Mouse (Mus musculus): ENCODE data around the gene Zfp688.
"Not testable (repeated sequence)": the region's sequence is repeated elsewhere in the genome, so short reads cannot be mapped to it uniquely, and the experiment has no call there.

Zfp688 gene

DNA sequence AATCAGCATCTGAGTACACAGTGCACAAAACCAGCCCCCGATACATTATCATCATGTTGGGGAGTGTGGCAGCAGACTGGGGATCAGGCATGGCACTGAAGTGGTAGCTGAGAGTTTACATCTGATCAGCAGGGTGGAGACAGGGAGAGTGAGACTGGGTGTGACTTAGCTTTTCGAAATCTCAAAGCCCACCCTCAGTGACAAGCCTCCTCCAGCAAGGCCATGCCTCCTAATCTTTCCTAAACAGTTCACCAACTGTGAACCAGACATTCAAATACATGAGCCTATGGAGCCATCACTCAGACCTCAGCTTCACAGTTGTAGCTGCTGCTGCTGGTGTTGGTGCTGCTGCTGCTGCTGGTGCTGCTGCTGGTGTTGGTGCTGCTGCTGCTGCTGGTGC, 10.4 kb downstream of the Zfp688 start:
- DNase-seq (ENCODE audit: low read depth, low spot score), result no peak

DNA sequence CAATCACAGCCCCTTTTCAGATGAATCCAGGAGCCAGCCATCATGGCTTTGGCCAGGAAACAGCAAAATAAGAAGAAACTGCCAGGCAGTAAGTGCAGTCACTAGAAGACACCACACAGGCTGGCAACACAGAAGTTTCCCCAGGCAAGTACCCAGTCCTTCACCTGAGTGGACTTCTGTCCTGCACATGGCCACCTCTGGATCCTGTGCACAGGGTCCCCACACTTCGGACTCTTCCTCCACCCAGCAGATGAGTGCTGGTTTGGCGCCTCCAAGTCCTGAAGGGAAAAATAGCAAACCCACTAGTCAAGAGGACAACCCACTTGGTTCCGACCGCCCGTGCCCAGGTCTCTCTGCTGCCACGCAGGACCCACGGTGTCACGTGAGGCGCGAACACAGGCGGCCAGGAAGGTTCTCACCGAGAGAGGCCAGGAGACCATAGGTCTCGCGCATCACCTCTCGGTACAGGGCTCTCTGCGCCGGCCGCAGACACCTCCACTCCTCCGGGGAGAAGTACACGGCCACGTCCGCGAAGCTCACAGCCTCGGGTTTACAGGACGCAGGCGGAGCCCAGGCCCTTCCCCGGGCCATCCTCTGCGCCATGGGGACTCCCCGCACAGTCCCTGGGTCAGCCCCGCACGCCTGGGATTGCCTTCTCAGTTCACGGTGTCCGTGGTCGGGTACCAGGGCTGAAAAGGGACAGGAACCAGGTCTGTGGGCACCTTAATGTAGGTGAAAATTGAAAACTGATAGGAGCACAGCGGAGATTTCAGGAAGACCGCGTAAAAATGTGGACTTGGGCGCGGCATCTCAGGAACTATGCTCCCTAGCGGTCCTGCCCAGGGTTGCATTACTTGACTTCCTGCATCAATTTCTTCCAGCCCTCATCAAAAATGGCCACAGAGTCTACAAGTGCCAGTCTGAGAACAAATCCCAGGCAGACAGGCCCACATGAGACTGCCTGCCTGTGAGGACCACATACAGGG, 15.6 kb downstream of the Zfp688 start, which contains the start of gene Zfp764:
TSS of gene Zfp764 (minus strand) at position 821 of the 986 bp plus-strand sequence.
- DNase-seq (ENCODE audit: low read depth, low spot score), result peak; percentile 62

DNA sequence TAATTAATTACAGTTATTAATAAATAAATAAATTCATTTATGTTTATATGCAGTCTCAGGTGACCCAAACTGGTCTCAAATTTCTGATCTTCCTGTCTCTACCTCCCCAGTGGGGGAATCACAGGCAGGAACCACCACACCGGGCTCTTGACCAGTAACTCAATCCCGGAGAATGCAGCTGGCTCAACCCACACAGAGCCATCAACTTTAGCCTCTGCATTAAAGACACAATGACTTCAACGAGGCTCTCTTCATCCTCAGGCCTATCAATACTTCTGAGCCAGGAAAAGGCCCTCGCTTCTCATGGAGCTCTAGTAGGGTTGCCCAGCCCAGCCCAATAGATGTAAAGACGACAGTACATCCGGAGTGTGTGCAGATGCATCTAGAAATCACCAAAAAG, 17.8 kb downstream of the Zfp688 start:
- DNase-seq (ENCODE audit: low read depth, low spot score), result not testable (repeated sequence)

DNA sequence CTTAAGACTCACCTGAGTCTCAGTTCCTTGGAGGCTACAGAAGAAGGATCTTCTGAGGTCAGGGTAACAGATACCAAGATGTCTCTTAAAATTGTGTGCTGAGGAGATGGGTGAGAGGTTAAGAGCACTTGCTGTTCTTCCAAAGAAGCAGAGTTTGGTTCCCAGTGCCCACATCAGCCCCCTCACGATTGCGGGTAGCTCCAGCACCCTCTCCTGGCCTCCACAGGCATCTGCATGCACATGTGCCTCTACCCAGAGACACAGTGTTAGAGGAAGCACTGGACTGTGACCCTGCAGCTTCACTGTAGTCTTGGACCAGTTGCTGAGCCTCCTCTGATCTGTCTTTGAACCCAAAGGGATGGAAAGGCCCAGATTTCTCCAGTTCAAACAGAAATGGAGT, 18.9 kb downstream of the Zfp688 start:
- DNase-seq (ENCODE audit: low read depth, low spot score), result no peak

DNA sequence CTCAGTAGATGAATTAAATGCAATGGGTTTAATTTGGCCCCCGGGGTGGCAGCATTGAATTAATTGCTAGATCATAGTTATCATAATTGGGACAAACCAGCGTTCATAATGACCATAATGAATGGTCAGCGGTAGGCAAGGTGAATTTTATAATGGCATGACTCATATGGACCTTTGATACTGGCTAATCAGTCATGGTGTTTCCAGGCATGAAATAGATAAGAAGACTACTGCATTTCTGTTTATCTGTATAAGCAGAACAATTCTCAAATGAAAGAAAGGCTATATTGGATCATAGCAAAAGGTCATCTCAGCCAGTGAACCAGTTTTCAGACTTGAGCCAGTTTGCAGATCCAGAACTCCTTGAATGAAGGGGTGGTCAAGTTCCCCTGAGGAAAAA, 21.5 kb downstream of the Zfp688 start:
- no peak for DNase-seq (ENCODE audit: low read depth, low spot score)

DNA sequence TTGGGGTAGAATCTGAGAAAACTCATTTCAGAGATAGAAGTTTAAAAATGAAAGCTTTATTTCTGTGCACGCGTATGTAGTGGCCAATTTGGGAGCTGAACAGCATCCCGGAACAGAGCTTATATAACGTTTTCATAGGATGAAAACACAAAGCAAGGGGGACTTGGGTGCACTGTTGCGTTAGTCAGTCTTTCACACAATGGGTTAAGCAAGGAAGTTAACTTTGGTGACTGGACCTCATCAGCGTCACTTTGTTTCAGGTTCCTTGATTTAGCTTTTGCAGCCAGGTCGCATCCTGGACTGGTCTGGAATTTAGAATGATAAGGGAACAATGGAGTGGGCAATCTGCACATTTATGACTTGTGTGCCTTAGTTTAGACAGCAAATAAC, 27.9 kb downstream of the Zfp688 start:
- no peak for DNase-seq (ENCODE audit: low read depth, low spot score)

DNA sequence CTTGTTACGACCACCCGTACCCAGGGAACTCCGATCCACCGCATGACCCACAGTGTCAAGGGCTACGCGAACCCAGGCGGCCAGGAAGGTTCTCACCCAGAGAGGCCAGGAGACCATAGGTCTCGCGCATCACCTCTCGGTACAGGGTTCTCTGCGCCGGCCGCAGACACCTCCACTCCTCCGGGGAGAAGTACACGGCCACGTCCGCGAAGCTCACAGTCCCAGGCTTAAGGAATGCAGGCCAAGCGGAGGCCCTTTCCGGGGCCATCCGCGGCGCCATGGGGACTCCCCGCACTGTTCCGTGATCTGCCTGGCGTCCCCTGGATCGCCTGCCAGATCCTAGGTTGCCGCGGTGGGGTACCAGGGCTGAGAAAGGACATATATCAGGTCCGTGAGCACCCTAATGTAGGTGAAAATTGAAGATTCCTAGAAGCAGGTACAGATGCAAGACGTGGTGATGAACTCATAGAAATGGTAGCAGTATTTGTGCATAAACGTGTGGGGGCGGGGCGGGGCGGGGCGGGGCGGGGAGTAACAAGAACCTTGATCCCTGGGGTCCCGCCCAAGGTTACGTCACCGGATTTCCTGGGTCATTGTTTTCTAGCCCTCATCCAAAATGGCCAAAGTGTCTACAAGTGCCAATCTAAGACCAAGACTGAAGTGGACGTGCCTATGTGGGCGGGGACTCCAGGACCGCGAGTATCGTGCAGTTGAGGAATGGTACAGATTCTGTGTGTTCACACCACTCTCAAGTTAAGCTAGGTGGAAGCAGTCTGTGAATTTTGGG, 28.5 kb downstream of the Zfp688 start, which contains the start of gene E430018J23Rik:
TSS of gene E430018J23Rik (minus strand) at position 473 of the 787 bp plus-strand sequence.
- peak; percentile 91 for DNase-seq (ENCODE audit: low read depth, low spot score)

DNA sequence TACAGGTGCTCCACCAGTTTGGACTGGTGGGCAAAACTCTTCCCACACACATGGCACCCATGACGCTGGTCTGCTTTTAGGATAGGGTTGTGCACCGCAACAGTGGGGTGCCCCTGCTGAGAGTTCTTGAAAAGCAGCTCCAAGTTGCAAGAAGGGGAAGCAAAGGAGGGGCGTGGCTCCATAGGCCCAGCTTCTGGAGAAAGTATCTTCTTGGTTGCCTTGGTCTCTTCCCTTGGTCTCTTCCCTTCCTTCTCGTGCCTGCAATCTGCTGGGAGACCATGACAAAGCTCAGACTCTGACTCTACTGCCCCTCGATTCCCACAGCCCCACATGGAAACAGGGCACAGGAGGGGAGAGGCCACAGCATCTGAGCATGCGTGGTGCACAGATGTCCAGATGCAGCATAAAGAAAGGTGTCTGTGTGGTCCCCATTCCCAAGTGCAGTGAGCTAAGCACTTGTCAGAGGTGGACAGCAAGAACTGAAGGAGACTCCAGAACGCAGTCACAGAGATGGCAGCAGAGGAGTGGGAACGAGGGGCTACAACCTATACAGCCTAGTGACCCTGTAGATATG, 29.5 kb downstream of the Zfp688 start:
- no peak for DNase-seq (ENCODE audit: low read depth, low spot score)

DNA sequence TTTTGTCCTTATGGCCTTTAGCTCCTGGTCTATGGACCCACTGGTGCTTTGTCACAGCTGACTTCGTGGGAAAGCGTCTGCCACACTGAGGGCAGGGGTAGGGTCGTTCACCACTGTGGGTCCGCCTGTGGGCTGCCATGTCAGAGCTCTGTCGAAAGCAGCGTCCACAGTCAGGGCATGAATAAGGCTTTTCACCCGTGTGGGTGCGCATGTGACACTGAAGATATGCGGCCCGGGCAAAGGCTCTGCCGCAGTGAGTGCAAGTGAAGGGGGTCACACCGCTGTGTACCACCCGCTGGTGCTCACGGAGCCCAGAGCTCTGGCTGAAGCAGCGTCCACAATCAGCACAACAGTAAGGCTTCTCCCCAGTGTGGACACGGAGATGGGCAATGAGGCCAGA, 30.3 kb downstream of the Zfp688 start:
- no peak for DNase-seq (ENCODE audit: low read depth, low spot score)

DNA sequence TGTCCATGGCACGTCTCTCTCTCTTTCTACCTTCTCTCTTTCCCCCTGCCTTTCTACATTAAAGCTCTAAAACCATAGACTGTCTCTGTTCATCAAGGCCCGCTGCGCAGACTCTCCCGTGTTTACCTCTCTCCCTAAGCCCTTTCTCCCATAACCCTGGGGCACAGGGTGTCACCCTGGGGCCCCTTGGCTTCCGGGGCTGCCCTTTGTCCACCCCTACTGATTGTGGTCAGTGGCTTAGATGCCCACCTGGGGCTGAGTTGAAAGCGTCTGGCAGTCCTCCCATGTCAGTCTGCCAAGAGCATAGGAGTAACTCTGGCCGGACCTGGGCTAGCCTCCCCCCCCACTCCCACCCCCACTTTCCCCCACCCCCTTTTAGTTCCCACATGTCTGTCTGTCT, 31.6 kb downstream of the Zfp688 start:
- no peak for DNase-seq (ENCODE audit: low read depth, low spot score)

DNA sequence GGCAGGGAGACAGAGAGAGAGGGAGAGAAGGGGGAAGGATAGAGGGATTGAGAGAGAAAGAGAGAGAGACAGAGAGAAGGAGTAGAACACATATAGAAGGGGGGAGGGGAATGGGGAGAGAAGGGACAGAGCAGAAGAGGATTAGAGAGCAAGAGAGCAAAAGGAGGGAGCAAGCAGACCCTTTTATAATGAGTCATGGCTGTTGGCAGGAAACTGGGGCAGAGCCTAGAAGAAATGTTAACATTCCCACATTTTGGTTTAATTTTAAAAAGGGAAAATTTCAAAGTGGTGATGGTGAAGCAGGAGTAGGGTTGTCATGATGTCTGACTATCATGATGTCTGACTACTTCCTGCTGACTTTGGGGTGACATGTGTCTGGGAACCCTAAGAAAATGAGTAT, 33.7 kb downstream of the Zfp688 start:
- not testable (repeated sequence) for DNase-seq (ENCODE audit: low read depth, low spot score)

DNA sequence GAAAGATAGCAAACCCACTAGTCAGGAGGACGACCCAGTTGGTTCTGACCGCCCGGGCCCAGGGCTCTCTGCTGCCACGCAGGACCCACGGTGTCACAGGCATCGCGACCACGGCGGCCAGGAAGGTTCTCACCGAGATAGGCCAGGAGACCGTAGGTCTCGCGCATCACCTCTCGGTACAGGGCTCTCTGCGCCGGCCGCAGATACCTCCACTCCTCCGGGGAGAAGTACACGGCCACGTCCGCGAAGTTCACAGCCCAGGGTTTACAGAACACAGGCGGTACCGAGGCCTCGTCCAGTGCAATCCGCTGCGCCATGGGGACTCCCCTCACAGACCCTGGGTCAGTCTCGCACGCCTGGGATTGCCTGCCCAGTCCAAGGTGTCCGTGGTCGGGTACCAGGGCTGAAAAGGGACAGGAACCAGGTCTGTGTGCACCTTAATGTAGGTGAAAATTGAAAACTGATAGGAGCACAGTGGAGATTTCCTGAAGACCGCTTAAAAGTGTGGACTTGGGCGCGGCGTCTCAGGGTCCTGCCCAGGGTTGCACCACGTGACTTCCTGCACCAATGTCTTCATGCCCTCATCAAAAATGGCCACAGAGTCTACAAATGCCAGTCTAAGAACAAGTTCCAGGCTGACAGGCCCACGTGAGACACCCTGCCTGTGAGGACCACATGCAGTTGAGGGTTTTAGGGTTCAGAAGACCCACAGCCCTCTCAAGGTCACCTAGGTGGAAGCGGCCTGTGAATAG, 35.1 kb downstream of the Zfp688 start, which contains the start of gene 9130019O22Rik:
TSS of gene 9130019O22Rik (minus strand) at position 526 of the 752 bp plus-strand sequence.
- peak; percentile 65 for DNase-seq (ENCODE audit: low read depth, low spot score)

DNA sequence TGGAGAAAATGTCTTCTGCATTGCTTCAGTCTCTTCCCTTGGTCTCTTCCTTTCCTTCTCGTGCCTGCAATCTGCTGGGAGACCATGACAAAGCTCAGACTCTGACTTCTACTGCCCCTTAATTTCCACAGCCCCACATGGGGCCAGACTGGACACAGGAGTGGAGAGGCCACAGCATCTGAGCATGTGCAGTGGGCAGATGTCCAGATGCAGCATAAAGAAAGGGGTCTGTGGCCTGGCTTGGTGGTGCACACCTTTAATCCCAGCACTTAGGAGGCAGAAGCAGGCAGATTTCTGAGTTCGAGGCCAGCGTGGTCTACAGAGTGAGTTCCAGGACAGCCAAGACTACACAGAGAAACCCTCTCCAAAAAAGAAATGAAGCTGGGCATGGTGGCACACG, 36.3 kb downstream of the Zfp688 start:
- not testable (repeated sequence) for DNase-seq (ENCODE audit: low read depth, low spot score)

DNA sequence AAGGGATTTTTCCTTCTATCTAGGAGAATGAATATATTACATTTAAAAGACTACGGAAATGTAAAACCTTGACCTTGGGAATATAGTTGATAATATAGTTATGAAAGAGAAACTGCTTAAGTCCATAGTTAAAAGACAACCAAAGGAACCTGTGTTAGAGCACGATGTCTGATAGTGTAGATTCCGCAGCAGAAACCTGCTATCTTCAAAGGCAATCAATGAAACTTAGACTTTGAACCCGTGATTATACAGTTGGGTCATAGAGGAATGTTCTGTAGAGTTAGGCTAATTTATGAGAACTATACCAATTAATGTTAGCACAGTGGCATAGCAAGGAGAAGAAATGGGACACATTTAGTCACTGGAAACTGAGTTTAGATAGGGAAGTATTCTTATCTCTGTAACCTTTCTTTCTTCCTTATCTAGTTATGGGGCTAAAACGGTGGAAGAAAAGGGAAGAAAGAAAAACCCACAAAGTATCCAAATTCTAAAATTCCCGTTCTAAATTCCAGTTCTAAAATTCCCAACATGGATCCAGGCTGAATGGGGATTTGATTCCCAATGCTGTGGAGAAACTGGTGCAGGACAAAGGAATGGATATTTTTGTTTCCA, 43.5 kb downstream of the Zfp688 start:
- DNase-seq (ENCODE audit: low read depth, low spot score), result no peak

DNA sequence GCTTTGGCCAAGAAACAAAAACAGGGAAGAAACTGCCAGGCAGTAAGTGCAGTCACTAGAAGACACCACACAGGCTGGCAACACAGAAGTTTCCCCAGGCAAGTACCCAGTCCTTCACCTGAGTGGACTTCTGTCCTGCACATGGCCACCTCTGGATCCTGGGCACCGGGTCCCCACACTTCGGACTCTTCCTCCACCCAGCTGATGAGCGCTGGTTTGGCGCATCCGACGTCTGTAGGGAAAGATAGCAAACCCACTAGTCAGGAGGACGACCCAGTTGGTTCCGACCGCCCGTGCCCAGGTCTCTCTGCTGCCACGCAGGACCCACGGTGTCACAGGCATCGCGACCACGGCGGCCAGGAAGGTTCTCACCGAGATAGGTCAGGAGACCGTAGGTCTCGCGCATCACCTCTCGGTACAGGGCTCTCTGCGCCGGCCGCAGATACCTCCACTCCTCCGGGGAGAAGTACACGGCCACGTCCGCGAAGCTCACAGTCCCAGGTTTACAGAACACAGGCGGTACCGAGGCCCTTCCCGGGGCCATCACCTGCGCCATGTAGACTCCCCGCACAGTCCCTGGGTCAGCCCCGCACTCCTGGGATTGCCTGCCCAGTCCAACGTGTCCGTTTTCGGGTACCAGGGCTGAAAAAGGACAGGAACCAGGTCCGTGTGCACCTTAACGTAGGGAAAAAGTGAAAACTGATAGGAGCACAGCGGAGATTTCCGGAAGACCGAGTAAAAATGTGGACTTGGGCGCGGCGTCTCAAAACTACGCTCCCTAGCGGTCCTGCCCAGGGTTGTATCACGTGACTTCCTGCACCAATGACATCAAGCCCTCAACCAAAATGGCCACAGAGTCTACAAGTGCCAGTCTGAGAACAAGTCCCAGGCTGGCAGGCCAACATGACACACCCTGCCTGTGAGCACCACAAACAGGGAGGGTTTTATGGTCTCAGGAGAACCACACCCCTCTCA, 46.3 kb downstream of the Zfp688 start, which contains the start of gene Zfp747:
TSS of gene Zfp747 (minus strand) at position 780 of the 975 bp plus-strand sequence.
- DNase-seq (ENCODE audit: low read depth, low spot score), result peak; percentile 81

DNA sequence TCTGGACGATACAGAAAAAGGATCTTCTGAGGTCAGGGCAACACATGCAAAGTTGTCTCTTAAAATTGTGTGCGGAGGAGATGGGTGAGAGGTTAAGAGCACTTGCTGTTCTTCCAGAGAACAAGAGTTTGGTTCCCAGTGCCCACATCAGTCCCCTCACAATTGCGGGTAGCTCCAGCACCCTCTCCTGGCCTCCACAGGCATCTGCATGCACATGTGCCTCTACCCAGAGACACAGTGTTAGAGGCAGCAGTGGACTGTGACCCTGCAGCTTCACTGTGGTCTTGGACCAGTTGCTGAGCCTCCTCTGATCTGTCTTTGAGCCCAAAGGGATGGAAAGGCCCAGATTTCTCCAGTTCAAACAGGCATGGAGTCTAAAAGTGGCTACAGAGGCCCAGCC, 50.0 kb downstream of the Zfp688 start:
- not testable (repeated sequence) for DNase-seq (ENCODE audit: low read depth, low spot score)

DNA sequence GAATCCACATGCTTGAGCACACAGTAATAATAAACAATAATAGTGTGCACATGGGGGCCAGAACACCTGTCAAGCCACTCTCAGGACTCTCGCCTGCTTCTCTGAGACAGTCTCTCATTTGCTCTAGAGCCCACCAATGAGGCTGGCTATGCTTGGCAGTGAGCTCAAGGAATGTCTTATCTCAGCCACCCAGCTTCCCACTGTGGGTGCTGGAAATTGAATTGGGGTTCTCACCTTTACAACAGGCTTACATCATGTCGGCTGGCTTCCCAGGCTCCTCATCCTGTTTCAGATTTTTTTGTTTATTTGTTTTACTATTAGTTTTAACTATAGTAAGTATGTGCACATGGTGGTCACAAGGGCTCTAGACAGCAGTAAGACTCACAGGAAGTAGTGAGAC, 50.7 kb downstream of the Zfp688 start:
- no peak for DNase-seq (ENCODE audit: low read depth, low spot score)
